Mouse (Mus musculus): ENCODE data around the gene Rab3gap1. TPM values are rescaled to one million over a fixed set of nuclear protein-coding genes. Genes with fewer than 3 reads are reported as not detected.
A peak's percentile ranks its signal among the peaks of the same experiment; 100 is the strongest.

Rab3gap1 gene
- polyA plus RNA-seq (2016; fragmentation: Nextera tagmentation; extraction: Ambion mirVana) = 13.3 and 13.5 TPM in 2 replicates

GRCm38 (mm10) chr1:127868300-127869261, at the start of gene Rab3gap1:
Gene Rab3gap1, plus strand, starts transcription at chr1:127868773.
- peak within 1 kb of the TSS; percentile 77 for H3K4me2 ChIP-seq
- peaks cover 21% of the 10 kb centered on the region for H3K4me1 ChIP-seq
- peak within 1 kb of the TSS; percentile 78 for H3K4me3 ChIP-seq
- H3K27me3 ChIP-seq (replicated peaks) = no peaks in the 10 kb centered on the region
- H3K36me3 ChIP-seq = peaks cover 24% of the 10 kb centered on the region
- peak within 1 kb of the TSS; percentile 76 for H3K9ac ChIP-seq
- H3K9me3 ChIP-seq (replicated peaks) = no peaks in the 10 kb centered on the region
- WGBS (ENCODE audit: insufficient replicate concordance) = 9% methylated on average over 47 of the region's 47 CpGs
- peak within 1 kb of the TSS; percentile 78 for H3K27ac ChIP-seq
- ATAC-seq = peak; percentile 99

- no peak for ATAC-seq
Measured at GRCm38 (mm10) chr1:127827325-127827724, 41.2 kb upstream of the Rab3gap1 start.

GRCm38 (mm10) chr1:127830215-127830921, 38.2 kb upstream of the Rab3gap1 start:
- no peak overlapping the region for H3K4me3 ChIP-seq
- no peaks in the 10 kb centered on the region for H3K9me3 ChIP-seq (replicated peaks)
- H3K27ac ChIP-seq = no peak overlapping the region
- no peaks in the 10 kb centered on the region for H3K27me3 ChIP-seq (replicated peaks)
- H3K4me1 ChIP-seq = peaks cover 18% of the 10 kb centered on the region
- no peak overlapping the region for H3K9ac ChIP-seq
- ATAC-seq = no peak
- H3K4me2 ChIP-seq = no peak overlapping the region
- WGBS (ENCODE audit: insufficient replicate concordance) = 43% methylated on average over 13 of the region's 13 CpGs
- no peaks in the 10 kb centered on the region for H3K36me3 ChIP-seq

More at GRCm38 (mm10) chr1:127827325-127827724, 41.2 kb upstream of the Rab3gap1 start:
- 0 out of 2 replicates have a peak, but pooled peaks cover 4% of the 10 kb centered on the region for H3K4me1 ChIP-seq
- no peaks in the 10 kb centered on the region for H3K27me3 ChIP-seq (replicated peaks)
- H3K9me3 ChIP-seq (replicated peaks) = no peaks in the 10 kb centered on the region
- H3K27ac ChIP-seq = no peak overlapping the region
- no peak overlapping the region for H3K4me3 ChIP-seq
- H3K4me2 ChIP-seq = no peak overlapping the region
- H3K9ac ChIP-seq = no peak overlapping the region
- 13% methylated on average over 2 of the region's 2 CpGs for WGBS (ENCODE audit: insufficient replicate concordance)
- no peaks in the 10 kb centered on the region for H3K36me3 ChIP-seq

DNA sequence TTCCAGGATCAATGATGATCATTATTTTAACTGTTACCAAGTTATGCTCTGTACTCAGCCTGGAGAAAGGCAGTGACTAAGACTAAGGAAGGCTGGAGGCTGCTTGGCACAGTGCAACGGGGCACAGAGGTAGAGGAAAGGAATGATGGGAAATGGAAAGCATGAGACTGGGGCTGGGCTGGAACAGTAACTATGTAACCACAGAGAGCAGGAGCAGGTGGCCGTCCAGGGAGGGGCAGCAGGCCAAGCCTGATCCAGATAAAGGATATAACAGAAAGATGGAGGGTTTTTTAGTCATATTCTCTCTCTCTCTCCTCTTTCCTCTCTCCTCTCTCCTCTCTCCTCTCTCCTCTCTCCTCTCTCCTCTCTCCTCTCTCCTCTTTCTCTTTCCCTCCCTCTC, 34.9 kb upstream of the Rab3gap1 start:
- no peaks in the 10 kb centered on the region for H3K27me3 ChIP-seq (replicated peaks)
- H3K9ac ChIP-seq = no peak overlapping the region
- no peak overlapping the region for H3K4me2 ChIP-seq
- no peaks in the 10 kb centered on the region for H3K9me3 ChIP-seq (replicated peaks)
- no peaks in the 10 kb centered on the region for H3K36me3 ChIP-seq
- no peak overlapping the region for H3K27ac ChIP-seq
- peak; percentile 61; the same call in 1 of the 2 replicates for ATAC-seq
- H3K4me1 ChIP-seq = peaks cover 14% of the 10 kb centered on the region
- no peak overlapping the region for H3K4me3 ChIP-seq
- 22% methylated on average over 2 of the region's 2 CpGs for WGBS (ENCODE audit: insufficient replicate concordance)

GRCm38 (mm10) chr1:127834202-127834601, 34.4 kb upstream of the Rab3gap1 start:
- Histone ChIP-seq H3K4me1 (peaks cover 14% of the 10 kb centered on the region), H3K27me3 (replicated peaks) (no peaks in the 10 kb centered on the region), H3K4me2 (no peak overlapping the region), H3K36me3 (no peaks in the 10 kb centered on the region), H3K9me3 (replicated peaks) (no peaks in the 10 kb centered on the region), H3K9ac (no peak overlapping the region), H3K27ac (no peak overlapping the region), H3K4me3 (no peak overlapping the region)
- 36% methylated on average over 4 of the region's 4 CpGs for WGBS (ENCODE audit: insufficient replicate concordance)
- peak; percentile 51; the same call in 1 of the 2 replicates for ATAC-seq

DNA sequence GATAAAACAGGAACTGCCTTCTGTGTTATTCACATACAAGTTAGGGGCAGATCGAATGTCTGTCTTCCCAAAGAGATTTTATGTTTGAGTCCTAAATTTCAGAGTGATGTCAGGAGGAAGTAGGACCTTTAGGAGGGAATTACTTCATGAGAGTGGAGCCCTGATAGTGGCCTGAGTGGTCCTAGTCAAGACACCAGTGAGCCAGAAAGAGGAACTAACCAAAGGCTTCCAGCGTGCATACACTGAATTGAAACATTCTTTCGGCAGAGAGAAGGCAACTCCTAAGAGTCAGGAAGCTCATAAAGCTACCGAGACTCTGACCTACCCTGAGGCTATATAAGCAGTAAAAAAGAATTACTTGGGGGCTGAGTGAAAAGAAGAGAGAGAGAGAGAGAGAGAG, 32.0 kb upstream of the Rab3gap1 start:
- Histone ChIP-seq H3K9me3 (replicated peaks) (no peaks in the 10 kb centered on the region), H3K36me3 (no peaks in the 10 kb centered on the region), H3K4me1 (peaks cover 14% of the 10 kb centered on the region), H3K9ac (no peak overlapping the region), H3K4me2 (no peak overlapping the region), H3K27me3 (replicated peaks) (no peaks in the 10 kb centered on the region), H3K27ac (no peak overlapping the region), H3K4me3 (no peak overlapping the region)
- no peak for ATAC-seq
- WGBS (ENCODE audit: insufficient replicate concordance) = 24% methylated on average over 4 of the region's 4 CpGs

GRCm38 (mm10) chr1:127838602-127839001, 30.0 kb upstream of the Rab3gap1 start:
- Histone ChIP-seq H3K4me2 (no peak overlapping the region), H3K4me1 (peaks cover 10% of the 10 kb centered on the region), H3K27me3 (replicated peaks) (no peaks in the 10 kb centered on the region), H3K36me3 (no peaks in the 10 kb centered on the region), H3K27ac (no peak overlapping the region), H3K4me3 (no peak overlapping the region), H3K9me3 (replicated peaks) (no peaks in the 10 kb centered on the region), H3K9ac (no peak overlapping the region)
- WGBS (ENCODE audit: insufficient replicate concordance) = 66% methylated on average over 1 of the region's 1 CpGs
- ATAC-seq = no peak

DNA sequence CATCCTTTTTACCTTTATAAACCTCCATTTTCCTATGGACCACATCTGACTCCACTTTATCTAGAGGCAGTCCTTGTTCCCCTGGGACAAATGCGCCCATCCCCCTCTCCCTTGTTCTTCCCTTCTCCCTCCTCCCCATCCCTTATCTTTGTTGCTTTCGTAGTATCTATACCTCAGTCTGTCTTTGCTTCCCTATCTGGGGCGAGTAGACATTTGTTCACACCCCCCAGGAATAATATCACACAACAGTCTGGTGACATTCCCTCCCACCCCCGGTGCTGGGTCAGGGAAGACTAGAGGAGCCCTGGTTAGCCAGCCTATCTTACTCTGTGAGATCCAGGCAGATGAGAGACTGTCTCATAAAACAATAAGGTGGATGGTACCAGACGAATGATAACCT, 23.1 kb upstream of the Rab3gap1 start:
- no peak overlapping the region for H3K9ac ChIP-seq
- peak; percentile 74 for ATAC-seq
- H3K4me2 ChIP-seq = no peak overlapping the region
- H3K36me3 ChIP-seq = no peaks in the 10 kb centered on the region
- H3K4me1 ChIP-seq = peaks cover 5% of the 10 kb centered on the region
- no peaks in the 10 kb centered on the region for H3K9me3 ChIP-seq (replicated peaks)
- H3K27ac ChIP-seq = no peak overlapping the region
- WGBS (ENCODE audit: insufficient replicate concordance) = 31% methylated on average over 5 of the region's 5 CpGs
- no peaks in the 10 kb centered on the region for H3K27me3 ChIP-seq (replicated peaks)
- no peak overlapping the region for H3K4me3 ChIP-seq

GRCm38 (mm10) chr1:127850075-127850610, 18.4 kb upstream of the Rab3gap1 start:
- Histone ChIP-seq H3K9ac (no peak overlapping the region), H3K4me3 (no peak overlapping the region), H3K36me3 (no peaks in the 10 kb centered on the region), H3K9me3 (replicated peaks) (no peaks in the 10 kb centered on the region), H3K4me2 (no peak overlapping the region), H3K4me1 (peaks cover 5% of the 10 kb centered on the region), H3K27me3 (replicated peaks) (no peaks in the 10 kb centered on the region), H3K27ac (no peak overlapping the region)
- ATAC-seq = no peak
- 35% methylated on average over 7 of the region's 7 CpGs for WGBS (ENCODE audit: insufficient replicate concordance)

DNA sequence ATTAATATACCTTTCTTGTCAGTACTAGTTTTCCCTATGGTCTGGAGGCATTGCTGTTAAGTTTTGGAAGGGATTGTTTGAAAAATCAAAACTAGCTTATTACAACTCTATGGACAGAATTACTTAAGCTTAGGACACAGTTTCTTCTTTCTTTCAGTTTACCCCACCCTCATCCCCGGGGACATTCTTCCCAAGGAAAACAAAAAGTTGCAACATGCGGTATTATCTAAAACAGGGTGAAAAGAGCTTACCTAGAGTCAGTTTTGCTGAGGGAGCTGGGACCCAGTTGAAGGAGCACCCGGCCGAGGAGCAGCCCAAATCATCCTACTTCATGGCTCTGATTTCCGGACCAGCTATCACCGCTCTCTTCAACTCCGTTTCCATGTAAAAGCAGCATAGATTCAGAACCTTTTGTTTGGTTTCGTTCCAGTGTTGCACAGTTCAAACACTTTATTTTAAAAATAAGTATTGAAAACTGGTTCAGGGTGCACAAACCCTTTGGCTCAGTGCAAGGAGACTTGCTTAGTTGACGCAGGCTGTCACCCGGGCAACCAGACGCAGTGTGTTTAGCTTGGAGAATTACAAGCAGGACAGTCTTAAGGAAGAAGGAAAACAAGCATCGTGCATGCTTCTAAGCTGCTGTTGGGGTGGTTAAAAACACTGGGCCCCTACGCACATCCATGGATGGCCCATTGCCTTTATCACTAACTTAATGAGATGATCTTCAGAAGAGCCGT, 13.9 kb upstream of the Rab3gap1 start, which contains the start of gene Map3k19:
Map3k19 (minus strand) TSS at position 546 of the 737 bp plus-strand sequence.
- H3K27ac ChIP-seq = no peak within 1 kb of the TSS
- ATAC-seq = no peak
- WGBS (ENCODE audit: insufficient replicate concordance) = 74% methylated on average over 14 of the region's 14 CpGs

GRCm38 (mm10) chr1:127858945-127859648, 9.5 kb upstream of the Rab3gap1 start:
- Histone ChIP-seq H3K27me3 (replicated peaks) (no peaks in the 10 kb centered on the region), H3K4me2 (no peak overlapping the region), H3K9ac (no peak overlapping the region), H3K9me3 (replicated peaks) (no peaks in the 10 kb centered on the region), H3K27ac (no peak overlapping the region), H3K4me1 (no peaks in the 10 kb centered on the region), H3K36me3 (no peaks in the 10 kb centered on the region), H3K4me3 (no peak overlapping the region)
- ATAC-seq = no peak
- 68% methylated on average over 9 of the region's 9 CpGs for WGBS (ENCODE audit: insufficient replicate concordance)

More for the DNA sequence above, 13.9 kb upstream of the Rab3gap1 start, which contains the start of gene Map3k19:
- H3K4me2 ChIP-seq = no peak within 1 kb of the TSS
- H3K9ac ChIP-seq = no peak within 1 kb of the TSS
- H3K27me3 ChIP-seq (replicated peaks) = no peaks in the 10 kb centered on the region
- no peaks in the 10 kb centered on the region for H3K9me3 ChIP-seq (replicated peaks)
- no peak within 1 kb of the TSS for H3K4me3 ChIP-seq
- no peaks in the 10 kb centered on the region for H3K4me1 ChIP-seq
- no peaks in the 10 kb centered on the region for H3K36me3 ChIP-seq
